Comparison of ENCODE assay signal across 15 mouse cellular contexts in the genomic region with DNA sequence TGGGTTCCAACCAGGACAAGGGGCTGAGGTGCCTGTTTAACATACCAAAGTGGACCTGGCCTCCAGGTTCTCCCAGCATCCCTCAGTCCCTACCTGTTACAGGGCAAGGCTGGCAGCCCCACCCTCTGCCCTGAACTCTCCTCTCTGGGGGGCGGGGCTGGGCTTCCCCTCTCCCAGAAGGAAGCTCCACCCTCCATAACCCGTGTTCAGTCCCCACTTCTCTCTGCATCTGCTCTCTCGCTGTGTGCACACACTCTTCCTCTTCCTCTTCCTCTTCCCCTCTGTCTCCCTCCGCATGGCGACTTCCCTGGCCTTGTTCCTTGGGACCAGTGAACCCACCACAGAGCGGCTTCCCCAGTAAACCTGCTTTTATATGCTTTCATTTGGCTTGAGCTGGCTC.
A peak's percentile ranks its signal among the peaks of the same experiment; 100 is the strongest.
DNase-seq lines count a peak whose midpoint lies in the region; ATAC-seq and TF ChIP-seq lines count a peak whose summit lies in the region.
"Had no signal": no experiment of that assay in that cellular context is flagged by ENCODE, and none has a peak within 500 bp of the region (broad histone marks: within the 10 kb centered on the region; RNA-seq: fewer than 3 reads in every experiment).

No protein-coding gene starts in this region.

- H3K27ac ChIP-seq in kidney, embryonic 15.5 days: no peak overlapping the region
- H3K27ac ChIP-seq in liver, embryonic 13.5 days: no peak overlapping the region
- H3K27ac ChIP-seq in forebrain, embryonic 14.5 days (ENCODE audit: low read depth, low read length): no peak overlapping the region; the same call in 1 of the 2 replicates
- H3K27ac ChIP-seq: layer of hippocampus, adult 2 months; liver, embryonic 15.5 days had no signal

- H3K4me2 ChIP-seq in kidney, embryonic 15.5 days: peak overlapping the region; percentile 38
- 0 out of 2 replicates have a peak overlapping the region, but pooled peaks have one; percentile 5 for H3K4me2 ChIP-seq in liver, embryonic 13.5 days
- H3K4me2 ChIP-seq in forebrain, embryonic 14.5 days (ENCODE audit: low read length): no peak overlapping the region
- H3K4me2 ChIP-seq: liver, embryonic 15.5 days had no signal

- TF ChIP-seq CTCF in E14TG2a.4 (conservative IDR thresholded peaks at IDR 0.05; ENCODE audit: low read length): no peak

- H3K27me3 ChIP-seq in kidney, embryonic 15.5 days: peaks cover 6% of the 10 kb centered on the region; the same call in 1 of the 2 replicates
- H3K27me3 ChIP-seq in E14TG2a.4 (ENCODE audit: insufficient read depth, low read length): peaks cover 30% of the 10 kb centered on the region
- H3K27me3 ChIP-seq in liver, embryonic 13.5 days: peaks cover 2% of the 10 kb centered on the region; the same call in 1 of the 2 replicates
- no peaks in the 10 kb centered on the region for H3K27me3 ChIP-seq in forebrain, embryonic 14.5 days (replicated peaks; ENCODE audit: control insufficient read depth, insufficient read depth, low read length)
- H3K27me3 ChIP-seq: CH12.LX; liver, embryonic 15.5 days had no signal

- ATAC-seq in kidney, embryonic 15.5 days (replicated peaks; ENCODE audit: low FRiP score): no peak
- ATAC-seq in liver, embryonic 13.5 days (ENCODE audit: low read depth): no peak
- ATAC-seq in forebrain, embryonic 14.5 days: no peak

- H3K9ac ChIP-seq in kidney, embryonic 15.5 days: no peak overlapping the region
- no peak overlapping the region for H3K9ac ChIP-seq in liver, embryonic 13.5 days
- H3K9ac ChIP-seq in forebrain, embryonic 14.5 days (ENCODE audit: low read length): no peak overlapping the region
- H3K9ac ChIP-seq: liver, embryonic 15.5 days had no signal

- 35% methylated on average over 6 of the region's 6 CpGs for WGBS in kidney, embryonic 15.5 days
- 5% methylated on average over 6 of the region's 6 CpGs for WGBS in liver, embryonic 13.5 days (ENCODE audit: insufficient replicate concordance)
- whole genome bisulfite sequencing in forebrain, embryonic 14.5 days: 27% methylated on average over 6 of the region's 6 CpGs

- H3K36me3 ChIP-seq in kidney, embryonic 15.5 days: no peaks in the 10 kb centered on the region
- H3K36me3 ChIP-seq in E14TG2a.4 (ENCODE audit: insufficient read depth, low read length): no peaks in the 10 kb centered on the region
- no peaks in the 10 kb centered on the region for H3K36me3 ChIP-seq in liver, embryonic 13.5 days
- no peaks in the 10 kb centered on the region for H3K36me3 ChIP-seq in forebrain, embryonic 14.5 days (ENCODE audit: control insufficient read depth, insufficient read depth, low read length)
- H3K36me3 ChIP-seq: liver, embryonic 15.5 days had no signal

- H3K4me1 ChIP-seq in kidney, embryonic 15.5 days: peaks cover 6% of the 10 kb centered on the region; the same call in 1 of the 2 replicates
- H3K4me1 ChIP-seq in E14TG2a.4 (replicated peaks; ENCODE audit: low read depth, low read length): peaks cover 35% of the 10 kb centered on the region
- peaks cover 8% of the 10 kb centered on the region; the same call in 1 of the 2 replicates for H3K4me1 ChIP-seq in liver, embryonic 13.5 days (replicated peaks)
- H3K4me1 ChIP-seq in forebrain, embryonic 14.5 days (ENCODE audit: control insufficient read depth, insufficient read depth, low read length): no peaks in the 10 kb centered on the region
- H3K4me1 ChIP-seq: liver, embryonic 15.5 days had no signal

- no peak for DNase-seq in kidney, postnatal 4 days
- peak; percentile 53 for DNase-seq in ZHBTc4 (ENCODE audit: low read depth, low spot score)
- DNase-seq in liver, embryonic 13.5 days: no peak
- no peak for DNase-seq in right cerebral cortex, postnatal 14 days
- DNase-seq in forebrain, embryonic 14.5 days (ENCODE audit: low spot score): no peak
- DNase-seq: adrenal gland, postnatal 10 days; cerebellum, adult 9-10 months; heart, postnatal 14 days; kidney, adult 18-20 months had no signal

- no peaks in the 10 kb centered on the region for H3K9me3 ChIP-seq in kidney, embryonic 15.5 days (replicated peaks)
- H3K9me3 ChIP-seq in E14TG2a.4 (ENCODE audit: low read length): no peaks in the 10 kb centered on the region
- H3K9me3 ChIP-seq in liver, embryonic 13.5 days (replicated peaks): no peaks in the 10 kb centered on the region
- peaks cover 3% of the 10 kb centered on the region; the same call in 1 of the 2 replicates for H3K9me3 ChIP-seq in forebrain, embryonic 14.5 days (replicated peaks; ENCODE audit: control insufficient read depth, low read length)
- H3K9me3 ChIP-seq: liver, embryonic 15.5 days had no signal

- no peak overlapping the region for H3K4me3 ChIP-seq in kidney, embryonic 15.5 days (replicated peaks)
- H3K4me3 ChIP-seq in E14TG2a.4 (replicated peaks; ENCODE audit: low read length): peak overlapping the region; percentile 67
- H3K4me3 ChIP-seq in liver, embryonic 13.5 days (replicated peaks): no peak overlapping the region
- no peak overlapping the region for H3K4me3 ChIP-seq in forebrain, embryonic 14.5 days (ENCODE audit: low read depth, low read length)
- H3K4me3 ChIP-seq: erythroblast, embryonic 14.5 days; layer of hippocampus, adult 2 months; liver, embryonic 15.5 days had no signal
